Mouse (Mus musculus): ENCODE data around the gene Sstr5.

GRCm38 (mm10) chr17:25475946-25476744, 20.9 kb downstream of the Sstr5 start:
- TF ChIP-seq CTCF (conservative IDR thresholded peaks at IDR 0.05; ENCODE audit: insufficient read depth, insufficient read length, low read depth, low read length): peak; percentile 75
- TF ChIP-seq POLR2A (IDR thresholded peaks at IDR 0.05; ENCODE audit: low read depth, low read length): no peak
